Mouse (Mus musculus): ENCODE measurements around the gene 1110059E24Rik.

DNA sequence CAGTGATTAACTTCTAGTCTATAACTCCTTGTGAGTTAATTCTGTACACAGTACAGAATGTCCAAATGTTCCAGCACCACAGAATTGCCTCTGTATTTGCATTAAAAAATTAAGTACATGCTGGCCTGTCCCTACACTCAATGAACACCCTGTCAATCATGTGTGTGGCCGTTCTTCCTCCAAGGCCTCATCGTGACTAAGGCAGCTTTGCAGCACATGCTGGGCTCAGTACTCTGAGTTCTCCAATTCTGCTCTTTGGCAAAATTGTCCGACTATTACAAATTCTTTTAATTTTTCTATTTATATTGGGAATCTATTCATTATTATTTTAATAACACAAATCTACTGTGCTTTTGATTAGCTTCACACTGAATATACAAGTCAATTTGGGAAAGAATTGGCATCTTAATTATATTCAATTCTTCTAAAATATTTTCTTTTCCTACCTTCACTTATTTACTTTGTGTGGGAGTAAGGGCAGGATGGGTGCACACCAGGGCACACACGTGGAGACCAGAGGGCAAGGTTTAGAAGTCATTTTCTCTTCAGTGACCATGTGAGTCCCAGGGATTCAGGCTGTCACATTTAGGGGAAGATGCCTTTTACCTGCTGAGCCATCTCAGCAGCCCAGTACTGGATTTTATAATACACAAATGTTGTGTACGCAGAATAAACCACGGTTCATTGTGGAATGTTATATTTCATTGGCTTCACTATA, 26.3 kb downstream of the 1110059E24Rik start:
- no peak for TF ChIP-seq CTCF (IDR thresholded peaks at IDR 0.05)
- no peak for TF ChIP-seq EP300 (IDR thresholded peaks at IDR 0.05; ENCODE audit: insufficient read depth, low read depth, low read length)
